Mouse (Mus musculus): Measurements from ENCODE around the gene Gart.

- TF ChIP-seq POLR2A (IDR thresholded peaks at IDR 0.05; ENCODE audit: insufficient read depth, low read length) (no peak), CTCF (IDR thresholded peaks at IDR 0.05; ENCODE audit: low read depth, low read length) (no peak), EP300 (IDR thresholded peaks at IDR 0.05; ENCODE audit: insufficient read depth, low read depth, low read length) (no peak)
Observed at GRCm38 (mm10) chr16:91611248-91611647, 35.5 kb downstream of the Gart start.
